Mouse (Mus musculus) thymus, postnatal 25 days (tissue): ENCODE measurements around the gene Tfap4.

Source experiments
- DNase-seq: peaks from one replicate; pipeline ENCODE4 v3.0.0; 2022

The Tfap4 gene

DNA sequence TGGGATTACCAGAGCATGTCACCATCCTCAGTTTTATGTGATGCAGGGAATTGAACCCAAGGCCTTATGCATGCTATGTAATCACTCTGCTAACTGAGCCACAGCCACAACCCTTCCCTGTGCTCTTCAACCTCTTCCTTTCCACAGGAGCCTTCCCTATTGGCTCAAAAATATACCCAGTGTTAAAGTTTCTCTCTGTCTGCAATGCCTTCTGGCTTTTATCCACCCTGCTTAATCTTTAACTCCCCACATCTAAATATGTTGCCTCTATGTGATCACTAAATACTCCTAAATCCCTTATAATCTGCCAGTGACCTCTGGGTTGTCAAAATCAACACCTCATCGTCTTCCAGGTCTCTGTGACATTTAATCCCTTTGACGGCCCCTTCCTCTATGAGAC lies 41.7 kb downstream of the Tfap4 start:
- no peak for DNase-seq

DNA sequence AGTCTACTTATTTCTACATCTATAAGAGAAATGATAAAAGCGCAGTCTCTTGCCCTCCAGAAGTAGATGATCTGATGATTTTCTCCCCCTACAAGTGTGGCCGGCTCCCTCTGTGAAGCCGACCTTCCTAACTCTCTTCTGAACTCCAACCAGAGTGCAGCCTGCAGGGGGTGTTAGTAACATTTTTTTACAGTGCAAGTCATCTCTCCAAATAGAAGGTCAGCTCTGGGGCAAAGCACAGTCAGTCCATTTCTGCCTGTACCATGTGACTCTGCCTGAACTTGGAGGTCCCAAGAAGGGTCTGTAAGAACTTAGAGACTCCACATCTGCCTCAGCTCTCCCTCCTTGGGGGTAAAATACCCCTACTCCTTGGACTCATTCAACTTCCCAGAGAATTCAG lies 45.3 kb downstream of the Tfap4 start:
- DNase-seq, result no peak

- peak; percentile 47 for DNase-seq
Measured at GRCm38 (mm10) chr16:4512661-4513438, 46.8 kb downstream of the Tfap4 start.

GRCm38 (mm10) chr16:4511371-4511770 lies 48.3 kb downstream of the Tfap4 start:
- DNase-seq, result no peak

- DNase-seq, result no peak
Measured at GRCm38 (mm10) chr16:4506181-4506580, 53.5 kb downstream of the Tfap4 start.

DNA sequence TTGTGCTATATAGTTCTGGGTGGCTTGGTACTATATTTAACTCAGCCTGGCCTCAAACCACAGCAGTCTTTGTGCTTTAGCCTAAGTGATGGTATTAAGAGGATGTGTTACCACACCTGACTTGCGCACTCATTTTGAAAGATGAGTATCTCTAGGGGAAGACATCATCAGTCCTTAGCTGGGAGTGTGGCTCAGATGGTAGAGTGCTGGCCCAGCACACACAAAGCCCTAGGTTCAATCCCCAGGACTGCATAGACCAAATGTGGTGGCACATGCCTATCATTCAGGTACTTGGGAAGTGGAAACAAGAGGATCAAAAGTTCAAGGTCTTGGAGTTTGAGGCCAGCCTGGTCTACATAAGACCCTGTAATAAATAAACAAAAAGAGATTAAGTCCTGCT lies 56.2 kb downstream of the Tfap4 start:
- DNase-seq, result no peak

GRCm38 (mm10) chr16:4502568-4502967 lies 57.1 kb downstream of the Tfap4 start:
- DNase-seq, result no peak

- DNase-seq, result no peak
Measured at GRCm38 (mm10) chr16:4501703-4502102, 58.0 kb downstream of the Tfap4 start.

DNA sequence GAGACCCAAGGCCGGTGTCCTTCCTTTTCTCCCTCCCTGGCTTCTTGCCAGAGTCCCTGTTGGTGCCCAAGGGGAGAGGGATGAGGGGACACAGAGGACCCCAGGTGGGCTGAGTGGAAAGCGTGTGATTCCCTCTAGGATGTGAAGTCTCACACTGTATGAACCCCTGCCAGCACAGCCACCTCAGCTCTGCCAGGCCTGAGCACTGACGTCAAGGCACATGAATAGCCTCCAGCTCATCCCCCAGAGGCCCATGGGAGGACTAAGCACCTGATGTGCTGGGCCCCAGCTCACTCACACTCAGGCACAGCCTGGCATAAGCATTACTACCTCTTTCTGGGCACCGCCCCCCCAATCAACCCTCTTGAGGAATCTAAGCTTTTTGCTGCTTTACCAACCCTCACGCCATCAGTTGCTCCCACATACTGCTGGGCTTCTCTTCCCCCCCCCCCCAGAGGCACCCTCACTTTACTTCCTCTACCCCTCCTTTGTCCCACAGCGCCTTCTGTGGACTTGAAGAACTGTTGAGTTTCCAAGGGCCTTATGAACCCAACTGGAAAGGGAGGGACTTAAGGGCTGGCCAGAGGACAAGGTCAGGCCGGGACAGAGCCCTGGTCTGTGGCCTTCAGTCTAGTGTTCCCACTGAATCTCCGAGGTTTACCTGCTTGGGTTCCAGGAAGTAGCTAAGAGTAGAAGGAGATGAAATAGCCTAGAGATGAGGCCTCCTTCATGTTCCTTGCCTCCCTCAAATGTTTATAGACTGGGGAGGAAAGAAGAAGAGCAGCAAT lies 58.9 kb downstream of the Tfap4 start:
- no peak for DNase-seq

GRCm38 (mm10) chr16:4497762-4498607 lies 61.7 kb downstream of the Tfap4 start:
- no peak for DNase-seq

- no peak for DNase-seq
Measured at GRCm38 (mm10) chr16:4496470-4496869, 63.2 kb downstream of the Tfap4 start.

DNA sequence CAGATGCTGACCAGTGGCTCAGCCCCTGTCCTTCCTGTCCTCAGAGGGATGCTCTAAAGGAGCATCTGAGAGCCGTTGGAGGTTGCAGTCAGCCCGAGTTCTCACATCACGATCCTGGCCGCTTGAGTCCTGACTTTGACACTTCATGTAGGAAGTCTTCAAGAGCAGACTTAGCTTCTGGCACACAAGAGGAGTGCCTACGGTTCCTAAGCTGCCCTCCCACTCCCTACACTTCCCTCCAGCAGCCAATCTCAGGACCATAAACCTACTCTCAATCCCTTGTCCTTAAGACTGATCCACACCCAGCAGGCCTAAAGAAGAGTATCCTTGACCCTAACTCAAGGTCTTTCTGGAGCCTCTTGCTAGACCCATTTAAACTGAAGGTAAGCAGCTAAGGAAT lies 63.8 kb downstream of the Tfap4 start:
- peak; percentile 25 for DNase-seq
